Mouse (Mus musculus) layer of hippocampus, postnatal 36 days (tissue): ENCODE measurements at regions not wholly inside any gene's neighbourhood (a gene's known extent, or its start where the extent isn't known, plus 50 kb on each side); places are given as distances from the start of the nearest gene placed in this dataset.
A peak's percentile ranks its signal among the peaks of the same experiment; 100 is the strongest.

Source experiments
- DNase-seq, 2 experiments: peaks; one replicate each; pipeline ENCODE4 v3.0.0; 2022

DNA sequence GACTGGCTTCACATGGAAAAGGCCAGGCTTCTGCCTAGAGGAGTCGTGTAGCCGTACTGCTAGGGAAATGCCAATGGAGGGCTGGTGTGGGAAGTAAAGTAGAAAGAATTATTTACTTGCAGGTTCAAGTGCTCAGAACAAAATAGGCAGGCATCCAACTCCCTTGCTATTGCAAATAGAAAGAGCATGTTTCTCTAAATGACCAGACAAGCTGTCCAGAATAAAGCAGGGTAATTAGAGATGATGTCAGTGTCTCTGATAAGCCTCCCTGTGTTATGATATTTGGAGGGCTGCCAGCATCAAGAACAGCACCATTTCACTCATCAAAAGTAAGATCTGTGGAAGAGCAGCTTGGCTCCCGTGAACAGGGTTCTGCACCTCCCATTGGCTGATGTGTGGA lies 192.4 kb downstream of the Usp46 start:
- DNase-seq, result no peak

DNA sequence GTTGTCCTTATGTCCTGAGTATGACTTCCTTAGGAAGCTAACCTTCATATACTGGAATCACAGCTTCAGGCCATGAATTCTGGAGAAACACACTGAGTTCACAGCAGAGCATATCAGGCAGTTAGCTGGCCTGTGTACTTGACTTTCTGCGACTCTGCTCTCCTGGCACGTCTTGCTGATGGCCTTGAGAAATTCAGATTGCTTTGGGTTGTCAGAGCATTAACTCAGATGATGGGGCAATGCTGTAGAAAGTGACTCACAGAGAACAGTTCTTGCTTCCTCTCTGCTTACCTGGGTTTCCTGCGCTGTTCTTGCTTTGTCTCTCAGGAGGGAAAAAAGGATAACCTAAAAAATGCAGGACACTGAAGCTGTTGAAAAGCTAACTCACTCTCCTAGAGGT lies 187.3 kb downstream of the Usp46 start:
- no peak for DNase-seq

DNA sequence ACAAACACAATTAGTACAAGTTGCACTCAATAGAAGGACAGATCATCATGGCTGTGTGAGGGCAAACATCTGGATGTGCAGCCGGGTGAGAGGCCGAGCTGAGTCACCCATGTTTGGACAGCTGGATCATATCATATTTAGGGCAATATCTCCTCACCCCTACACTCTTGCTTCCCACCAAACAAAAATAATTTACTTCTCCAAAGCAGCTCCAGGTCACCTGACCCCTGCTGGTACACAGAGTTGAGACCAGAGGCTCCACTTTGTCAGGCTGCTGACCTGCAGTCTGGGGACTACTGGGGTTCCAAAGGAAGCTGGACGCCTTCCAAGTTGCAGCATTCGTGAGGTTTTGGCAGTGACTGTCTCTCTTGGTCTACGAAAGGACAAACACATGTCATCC lies 186.3 kb downstream of the Usp46 start:
- no peak for DNase-seq

DNA sequence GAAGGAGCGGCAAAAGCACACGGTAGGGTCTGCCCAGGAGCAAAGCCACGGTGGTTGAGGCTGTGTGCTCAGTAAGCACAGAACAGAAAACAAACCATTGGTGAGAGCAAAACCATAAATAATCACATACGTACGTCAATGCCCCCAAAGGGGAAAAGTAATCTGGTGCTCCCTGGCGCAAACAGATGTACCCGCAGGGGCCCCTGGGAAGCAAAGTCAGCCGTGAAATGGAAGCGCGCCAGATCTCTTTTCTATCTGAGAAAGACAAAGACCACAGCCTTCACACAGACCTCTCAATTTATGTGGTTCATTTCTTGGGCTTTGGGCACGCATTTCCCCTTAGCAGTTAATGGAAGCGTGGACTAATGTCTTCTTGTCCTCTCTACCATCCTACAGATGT lies 183.2 kb downstream of the Usp46 start:
- no peak for DNase-seq

DNA sequence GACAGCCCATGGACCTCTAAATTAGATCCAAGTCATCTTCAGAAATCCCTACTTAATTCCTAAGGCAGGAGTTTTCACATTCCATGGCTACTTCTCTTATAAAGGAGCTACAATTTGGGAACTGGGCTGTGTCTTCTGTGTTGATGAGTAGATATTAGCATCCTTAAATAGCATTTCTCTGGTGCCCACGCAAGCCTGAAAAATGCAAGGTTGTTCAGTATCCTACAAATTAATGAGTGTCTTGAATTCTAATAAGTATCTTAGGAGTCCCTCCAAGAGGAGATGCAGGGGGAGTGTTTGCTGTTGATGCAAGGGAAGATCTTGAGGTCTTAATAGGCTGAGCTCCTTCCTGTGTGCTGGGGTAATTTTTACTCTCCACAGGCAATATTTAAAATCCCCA lies 182.5 kb downstream of the Usp46 start:
- no peak for DNase-seq

DNA sequence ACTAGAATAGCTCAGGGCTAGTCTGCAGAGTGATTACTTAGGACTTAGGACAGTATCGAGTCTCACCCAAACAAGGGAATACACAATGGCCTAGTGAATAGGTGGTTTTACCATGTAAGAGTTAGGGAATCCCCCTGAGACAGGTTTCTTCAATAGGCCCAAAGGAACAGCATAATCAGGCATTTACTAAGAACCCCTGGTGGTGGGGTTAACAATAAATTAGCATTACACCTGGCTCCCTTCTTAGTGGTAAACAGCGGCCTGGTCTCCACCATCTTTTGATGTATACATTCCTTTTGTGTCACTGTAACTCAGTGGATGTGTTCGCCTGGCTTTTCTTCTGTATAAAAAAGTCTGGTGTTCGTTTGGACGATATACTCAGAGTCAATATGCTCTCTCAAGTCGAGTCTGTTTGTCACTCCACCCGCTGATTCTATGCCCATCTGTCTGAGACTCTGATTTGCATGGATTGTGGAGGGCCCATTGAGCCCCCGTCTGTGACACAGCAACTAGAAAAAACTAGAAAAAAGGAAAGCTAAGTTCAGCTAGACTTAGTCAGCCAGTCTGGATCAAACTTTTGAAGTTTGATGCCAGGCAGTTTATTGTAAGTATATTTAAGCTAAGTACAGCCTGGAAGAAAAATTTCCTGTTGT lies 180.8 kb downstream of the Usp46 start:
- peak in 1 of 2 experiments; percentile 27 for DNase-seq

DNA sequence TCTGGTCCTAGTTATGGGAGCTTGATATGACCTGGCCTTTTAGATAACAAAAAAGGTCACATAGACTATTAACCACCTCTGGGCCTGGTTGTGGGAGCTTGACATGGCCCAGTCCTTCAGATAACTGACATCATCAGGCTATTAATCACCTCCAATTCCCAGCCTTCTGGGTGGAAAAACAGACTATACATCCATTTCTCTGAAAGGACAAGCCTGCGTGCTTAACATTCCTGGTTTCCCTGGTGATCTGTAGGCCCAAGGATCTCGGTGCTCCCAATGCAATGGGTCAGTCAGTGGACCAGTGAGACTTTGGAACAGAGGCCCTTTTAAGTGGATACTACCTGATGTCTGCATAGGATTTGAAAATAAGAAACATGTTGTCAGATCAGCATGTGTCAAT lies 179.8 kb downstream of the Usp46 start:
- no peak for DNase-seq

DNA sequence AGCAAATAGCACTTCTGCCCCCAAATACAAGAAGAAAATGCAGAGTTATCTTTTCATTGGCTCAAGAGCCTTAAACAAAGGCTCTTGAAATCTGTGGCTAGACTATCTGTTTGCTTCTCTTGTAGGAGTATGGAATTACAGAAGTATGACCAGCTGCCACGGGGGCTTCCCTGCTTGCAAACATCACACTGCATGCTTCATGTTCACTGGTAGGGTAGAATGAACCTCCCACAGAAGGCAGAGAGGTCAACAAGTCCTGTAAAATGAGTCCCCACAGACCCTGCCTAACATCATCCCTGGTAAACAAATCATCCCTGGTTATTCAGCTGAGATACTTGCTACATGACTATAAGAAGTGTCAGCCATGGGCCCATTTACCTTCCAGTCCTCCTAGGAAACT lies 178.9 kb downstream of the Usp46 start:
- no peak for DNase-seq

DNA sequence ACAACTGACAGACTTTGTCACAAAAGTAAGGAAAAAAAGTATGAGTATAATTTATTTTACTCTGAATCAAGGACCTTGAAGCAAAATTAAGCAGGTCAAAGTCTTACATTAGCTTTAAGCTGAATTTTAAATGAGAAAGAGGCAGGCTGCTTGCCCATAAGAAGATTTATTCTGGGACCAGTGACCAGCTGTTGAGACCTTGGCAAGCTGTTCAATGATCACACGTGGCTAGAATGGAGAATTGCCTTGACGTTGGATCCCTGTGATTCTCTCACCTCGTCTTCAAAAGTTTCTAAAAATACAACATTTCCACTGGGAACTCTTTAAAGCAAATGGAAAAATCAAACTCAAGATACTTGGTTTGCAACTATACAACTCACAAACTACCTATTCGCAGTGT lies 177.3 kb downstream of the Usp46 start:
- DNase-seq, result no peak

DNA sequence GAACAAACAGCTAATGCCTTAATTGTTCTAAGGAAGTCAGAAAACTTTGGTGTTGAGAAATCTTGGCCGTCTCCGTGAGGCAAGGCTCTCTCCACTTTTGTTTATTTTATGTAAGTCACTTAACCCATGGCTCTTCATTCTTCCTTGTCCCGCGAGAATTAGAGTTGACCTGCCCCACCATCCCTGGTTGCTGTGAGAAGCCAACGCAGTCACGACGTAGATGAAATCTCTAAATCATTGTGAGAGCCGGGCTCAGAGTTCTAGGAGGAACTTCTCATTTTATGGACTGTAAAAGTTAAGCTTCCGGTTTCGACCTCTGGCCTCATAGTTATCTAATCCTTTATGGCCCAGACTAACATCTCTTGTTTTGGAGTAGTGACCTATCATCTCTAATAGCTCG lies 176.6 kb downstream of the Usp46 start:
- DNase-seq, result no peak

DNA sequence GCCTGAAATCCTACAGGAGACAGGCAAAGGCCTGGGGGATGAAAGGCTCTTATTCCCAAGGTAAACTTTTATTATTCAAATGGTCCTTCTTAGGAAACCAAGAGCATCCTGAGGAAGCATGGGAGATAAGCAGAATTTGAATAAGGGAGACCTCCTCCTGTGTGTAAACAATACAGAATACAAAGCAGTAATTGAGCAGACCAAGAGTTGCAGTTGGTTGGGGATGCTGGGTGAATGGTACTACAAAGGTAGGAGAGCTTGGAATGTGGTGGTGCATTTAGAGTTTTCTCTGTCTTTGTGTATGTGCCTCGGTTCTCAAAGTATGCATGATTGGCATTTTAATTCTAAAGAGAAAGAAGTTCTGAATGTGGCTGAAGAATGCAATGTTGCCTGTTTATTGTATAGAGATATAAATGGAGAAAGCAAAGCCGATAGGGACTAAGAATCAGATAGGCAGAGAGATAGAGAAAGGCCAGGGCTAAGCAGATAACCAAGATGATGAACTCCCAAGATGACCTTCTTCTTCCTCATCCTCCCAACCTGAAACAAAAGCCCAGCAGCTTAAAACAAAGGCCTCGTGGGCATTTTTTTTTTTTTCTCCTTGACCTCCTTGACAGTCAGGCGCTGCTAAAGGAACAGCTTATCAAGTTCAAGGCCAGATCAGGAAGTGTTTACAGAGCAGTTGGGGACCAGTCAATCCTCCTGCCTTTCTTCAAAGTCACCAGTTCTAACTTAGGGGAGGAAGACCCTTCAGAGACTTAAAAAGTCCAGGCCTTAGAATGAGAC lies 175.6 kb downstream of the Usp46 start:
- no peak for DNase-seq

DNA sequence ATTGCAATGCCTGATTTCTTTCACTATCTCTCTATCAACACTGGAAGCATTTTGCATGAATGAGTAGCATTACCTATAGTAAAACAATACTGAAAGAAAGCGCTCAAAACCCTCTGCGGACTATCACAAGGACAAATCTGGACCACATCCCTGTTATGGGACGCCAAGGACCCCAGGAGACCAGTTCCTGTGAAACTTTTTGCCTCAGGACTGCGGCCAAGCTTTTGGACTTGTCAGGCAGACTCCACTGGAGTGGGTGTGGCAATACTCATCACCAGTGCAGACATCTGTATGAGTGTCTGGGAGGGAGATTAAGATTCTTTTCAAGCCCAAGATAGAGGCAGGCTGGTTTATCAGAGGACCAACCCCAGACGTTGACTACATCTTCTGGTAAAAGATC lies 173.0 kb downstream of the Usp46 start:
- no peak for DNase-seq

DNA sequence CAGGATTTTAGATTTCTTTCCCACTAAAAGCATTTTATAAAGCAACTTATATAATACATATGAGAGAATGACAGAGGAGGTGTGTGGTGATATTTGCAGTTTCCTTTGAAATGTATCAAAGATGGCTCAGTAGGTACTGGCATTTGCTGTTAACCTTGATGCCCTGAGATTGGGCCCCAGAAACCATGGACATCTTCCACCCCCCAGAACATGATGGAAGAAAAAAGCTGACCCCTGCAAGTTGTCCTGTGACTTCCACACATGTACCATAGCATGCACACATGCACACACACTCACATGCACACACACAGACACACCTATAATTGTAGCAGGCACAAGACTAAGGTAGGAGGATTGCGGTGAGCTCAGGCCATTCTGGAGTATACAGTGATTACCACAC lies 171.4 kb downstream of the Usp46 start:
- no peak for DNase-seq

DNA sequence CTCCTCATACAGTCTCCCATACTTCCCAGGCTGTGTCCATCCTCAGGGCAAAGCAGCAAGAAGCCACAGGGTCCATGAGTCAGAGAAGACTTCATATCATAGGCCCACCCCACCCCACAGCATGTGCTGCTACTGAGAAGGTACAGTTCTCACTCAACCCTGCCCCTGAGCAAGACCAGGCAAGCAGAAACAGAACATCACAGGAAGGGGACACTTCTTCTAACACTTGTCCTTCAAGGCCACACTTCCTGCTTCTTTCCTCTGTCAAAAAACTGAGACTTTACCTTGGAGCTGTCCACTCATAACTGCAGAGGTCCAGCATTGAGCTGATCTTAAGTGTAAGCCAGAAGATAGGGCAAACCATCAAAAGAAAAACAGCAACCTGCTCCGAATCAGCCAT lies 166.6 kb downstream of the Usp46 start:
- DNase-seq, result no peak

DNA sequence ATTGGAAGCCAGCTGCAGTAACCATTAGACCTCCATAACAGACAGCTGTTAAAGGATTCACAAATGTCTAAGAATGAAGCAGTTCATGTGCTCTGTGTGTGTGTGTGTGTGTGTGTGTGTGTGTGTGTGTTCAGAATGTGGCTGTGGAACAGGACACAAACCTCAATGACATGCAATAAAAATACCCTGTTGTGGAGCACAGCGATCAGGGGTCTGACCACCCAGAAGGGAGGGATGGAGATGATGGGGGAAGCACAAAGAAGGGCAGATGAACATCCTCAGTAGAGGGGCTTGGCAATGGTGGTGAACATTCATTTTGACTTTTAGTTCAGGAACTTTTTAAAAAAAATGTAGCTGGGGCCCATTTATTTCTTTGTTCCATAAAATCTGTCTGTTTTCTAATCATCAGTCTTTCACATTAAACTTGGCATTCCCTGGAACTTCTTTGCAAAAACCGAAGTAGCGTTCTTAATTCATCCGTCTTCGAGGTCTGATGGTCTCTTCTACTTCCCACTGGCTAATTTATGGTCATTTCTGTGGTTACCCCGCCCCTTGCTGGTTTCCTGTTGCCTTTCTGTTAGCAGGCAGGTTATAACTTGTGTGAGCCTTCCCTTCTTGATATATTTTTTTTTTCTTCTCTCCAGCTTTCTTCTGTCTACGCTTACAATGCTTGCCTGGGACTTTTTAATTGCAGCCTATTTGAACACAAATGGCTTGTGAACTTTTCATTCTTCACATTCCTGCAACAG lies 165.6 kb downstream of the Usp46 start:
- DNase-seq, result no peak

DNA sequence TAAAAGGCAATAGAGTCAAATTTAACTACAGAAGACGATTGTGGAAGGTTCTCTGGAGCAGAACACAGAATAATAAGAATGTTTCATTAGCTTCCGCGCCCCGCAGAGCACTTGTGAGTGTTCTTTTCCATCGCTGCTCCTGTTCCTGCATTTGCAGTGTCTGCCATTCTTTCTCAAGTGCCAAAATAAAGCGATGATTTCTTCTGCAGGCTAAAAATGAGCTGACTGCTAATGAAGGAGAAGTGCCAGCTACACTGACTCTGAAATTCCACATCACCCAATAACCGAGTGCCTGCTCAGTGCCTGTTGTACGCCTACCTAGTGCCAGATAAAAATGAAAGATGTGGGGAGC lies 165.0 kb downstream of the Usp46 start:
- peak; percentile 8 to 24 for DNase-seq

DNA sequence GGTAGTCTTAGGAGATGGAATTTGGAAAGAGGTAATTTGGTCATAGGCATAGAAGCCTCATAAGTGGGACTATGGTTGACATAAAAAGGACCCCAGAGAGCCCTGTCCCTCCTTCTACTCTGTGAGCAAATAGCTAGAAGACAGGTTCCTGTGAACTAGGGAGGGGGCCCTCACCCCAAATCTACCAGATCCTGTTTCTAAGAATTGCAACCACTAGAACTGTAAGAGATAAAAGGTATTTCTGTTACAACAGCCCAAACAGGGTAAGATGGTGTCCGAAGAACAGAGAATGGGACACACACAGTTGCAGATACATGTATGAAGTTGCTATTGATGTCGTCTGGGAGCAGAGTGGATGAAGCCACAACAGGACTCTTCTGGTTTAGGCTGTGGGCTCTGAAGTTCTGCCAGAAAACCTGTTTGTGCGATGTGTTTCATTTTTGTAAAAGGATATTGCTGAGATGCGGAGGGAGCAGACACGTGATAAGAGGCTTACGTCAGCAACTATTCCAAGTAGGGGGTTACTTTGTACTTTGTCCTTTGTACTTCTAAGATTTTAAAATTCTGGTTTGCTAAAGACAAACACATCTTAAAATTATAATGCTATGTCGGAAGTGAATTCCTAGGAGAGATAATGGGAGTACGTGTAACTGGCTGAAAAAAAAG lies 164.0 kb downstream of the Usp46 start:
- no peak for DNase-seq

DNA sequence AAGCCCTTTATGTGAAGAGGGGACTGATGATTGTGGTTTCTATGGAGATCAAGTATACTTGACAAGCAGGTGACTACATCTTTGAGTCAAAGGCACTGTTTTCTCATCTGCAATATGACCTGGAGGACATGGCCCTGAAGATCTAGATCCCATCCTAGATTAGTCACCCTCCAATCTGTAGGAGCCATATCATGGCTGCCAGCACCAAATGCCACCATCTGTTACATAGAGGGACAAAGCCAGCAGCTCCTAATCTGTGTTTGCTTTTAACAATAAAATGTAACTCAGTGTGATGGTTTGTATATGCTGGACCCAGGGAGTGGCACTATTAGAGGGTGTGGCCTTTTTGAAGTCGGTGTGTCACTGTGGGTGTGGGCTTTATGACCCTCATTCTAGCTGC lies 156.1 kb downstream of the Usp46 start:
- DNase-seq, result no peak

DNA sequence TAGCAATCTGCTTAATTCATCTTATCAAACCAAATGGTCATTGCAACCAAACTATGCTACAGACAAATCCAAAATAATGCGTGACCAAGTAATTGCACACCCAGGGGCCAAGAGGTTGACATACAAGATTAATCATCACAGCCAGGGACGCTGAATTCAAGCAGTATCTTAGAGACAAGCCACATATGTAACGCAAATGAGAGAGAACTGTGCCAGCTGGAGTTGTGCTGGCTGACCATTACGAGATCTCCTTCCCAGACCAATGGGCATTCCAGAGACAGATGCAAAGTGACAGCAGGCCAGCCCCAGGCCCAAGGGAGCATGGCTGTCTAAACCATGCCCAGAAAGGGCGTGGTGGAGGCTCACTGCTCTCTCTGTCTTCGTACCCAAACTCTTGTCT lies 155.1 kb downstream of the Usp46 start:
- no peak for DNase-seq

DNA sequence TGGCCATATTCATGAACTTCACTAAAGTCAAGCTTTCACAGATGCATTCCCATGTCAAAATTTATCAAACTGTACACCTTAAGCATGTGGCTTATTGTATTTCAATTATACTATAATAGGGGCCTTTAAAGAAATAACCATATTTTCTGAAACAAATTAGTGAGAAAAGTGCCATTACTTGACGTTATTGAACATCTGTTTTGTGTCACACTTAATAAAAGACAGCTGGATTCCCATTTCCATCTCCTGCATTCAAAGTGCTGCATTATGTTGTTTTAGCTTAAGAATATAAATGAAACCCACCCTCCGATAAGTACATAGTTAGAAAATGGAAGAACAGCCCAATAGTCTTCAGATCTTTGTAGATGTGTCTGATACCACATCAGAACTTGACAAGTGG lies 150.2 kb downstream of the Usp46 start:
- no peak for DNase-seq

DNA sequence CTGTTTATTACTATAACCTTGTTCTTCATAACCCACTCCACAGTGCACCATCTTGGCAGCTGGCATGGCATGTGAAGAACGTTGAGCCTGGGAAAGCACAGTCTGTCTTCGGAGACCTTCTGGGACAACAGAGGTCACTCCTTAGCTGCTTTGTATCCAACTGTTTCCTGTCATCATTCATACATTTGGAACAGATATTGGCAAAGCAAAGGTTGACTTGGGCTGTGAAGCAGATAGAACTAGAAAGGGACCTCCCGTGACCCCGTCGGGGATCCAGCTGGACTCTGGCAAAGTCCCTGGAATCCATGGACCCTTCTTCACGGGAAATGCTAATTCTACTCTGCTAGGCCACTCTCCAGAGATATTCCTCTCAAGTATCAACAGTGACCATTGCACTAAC lies 148.3 kb downstream of the Usp46 start:
- DNase-seq, result no peak

DNA sequence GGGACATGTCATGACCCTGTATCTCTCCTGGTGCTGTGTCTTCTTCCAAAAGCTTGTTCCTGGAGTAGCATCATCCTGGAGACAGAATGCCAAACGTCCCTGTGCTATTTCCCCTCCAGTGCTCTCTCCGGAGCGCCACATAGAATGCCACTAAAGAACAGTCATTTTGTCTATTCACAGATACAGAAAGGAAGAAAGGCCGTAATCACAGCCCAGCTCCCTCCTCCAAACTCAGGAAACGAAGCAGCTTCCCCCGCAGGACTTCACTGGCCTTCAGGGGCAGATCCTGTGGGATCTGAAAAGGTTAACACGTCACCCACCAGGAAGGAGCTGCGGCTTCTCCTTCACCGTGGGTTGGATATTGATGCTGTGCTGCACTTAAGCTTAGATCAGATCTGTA lies 140.7 kb downstream of the Usp46 start:
- DNase-seq, result no peak

DNA sequence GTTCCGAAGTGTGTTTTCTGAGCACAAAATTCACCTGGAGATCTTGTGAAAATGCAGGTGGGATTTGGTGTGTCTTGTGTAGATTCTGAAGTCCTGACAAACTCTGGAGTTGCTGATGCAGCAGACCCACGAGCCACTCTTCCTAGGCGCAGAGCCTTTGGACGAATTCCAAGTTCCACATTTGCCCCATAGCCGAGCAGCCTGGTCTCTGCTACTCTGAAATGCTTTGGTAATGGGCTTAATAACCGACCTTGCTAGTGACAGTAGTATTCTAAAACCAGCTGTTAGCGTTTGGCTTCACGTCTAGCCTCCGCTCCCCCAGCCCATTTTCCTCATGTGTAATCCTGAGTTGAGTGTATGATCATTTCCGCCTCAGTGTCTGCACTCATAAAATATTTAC lies 139.5 kb downstream of the Usp46 start:
- DNase-seq, result no peak
